Mouse (Mus musculus) adrenal gland, adult 18-20 months (tissue): ENCODE measurements around the gene Slc9a7. TPM values are rescaled to one million over a fixed set of nuclear protein-coding genes. Genes with fewer than 3 reads are reported as not detected.

ENCODE experiments used
- DNase-seq, 2 experiments: peaks; one replicate each; pipeline ENCODE4 v3.0.0; 2021 to 2022; ENCODE audit warnings: low spot score in 2 of 2
- total RNA-seq, 2 experiments: library from RNA; stranded (reverse); gene quantifications; 1 replicate in 1 of 2; 2 replicates in 1 of 2; pipeline ENCODE4 v1.2.3; 2021

The Slc9a7 gene
- total RNA-seq, 2 experiments from 2014 or later = 21.1 to 26.5 TPM

- no peak for DNase-seq
These were observed 129.8 kb downstream of the Slc9a7 start for GRCm38 (mm10) chrX:20161687-20162321.

GRCm38 (mm10) chrX:20160301-20160700, 131.3 kb downstream of the Slc9a7 start:
- DNase-seq = no peak

GRCm38 (mm10) chrX:20157519-20157918, 134.1 kb downstream of the Slc9a7 start:
- DNase-seq = no peak

GRCm38 (mm10) chrX:20129466-20129865, 162.1 kb downstream of the Slc9a7 start:
- DNase-seq = no peak

GRCm38 (mm10) chrX:20128951-20129350, 162.7 kb downstream of the Slc9a7 start:
- DNase-seq = no peak

- no peak for DNase-seq
These were observed 166.1 kb downstream of the Slc9a7 start for GRCm38 (mm10) chrX:20125481-20125880.

GRCm38 (mm10) chrX:20117717-20118116, 173.9 kb downstream of the Slc9a7 start:
- DNase-seq = no peak

- no peak for DNase-seq
These were observed 221.4 kb downstream of the Slc9a7 start for GRCm38 (mm10) chrX:20070196-20070595.

- DNase-seq = no peak
These were observed 225.0 kb downstream of the Slc9a7 start for GRCm38 (mm10) chrX:20066636-20067035.

- no peak for DNase-seq
These were observed 229.7 kb downstream of the Slc9a7 start for GRCm38 (mm10) chrX:20061764-20062480.

GRCm38 (mm10) chrX:20060769-20061315, 230.8 kb downstream of the Slc9a7 start:
- peak in 1 of 2 experiments; percentile 18 for DNase-seq

GRCm38 (mm10) chrX:20060096-20060768, 231.4 kb downstream of the Slc9a7 start:
- peak; percentile 6 to 20 for DNase-seq

- peak; percentile 46 to 53 for DNase-seq
These were observed 232.1 kb downstream of the Slc9a7 start, which contains the start of gene Chst7 for GRCm38 (mm10) chrX:20059381-20059971. Gene Chst7 (plus strand): TSS chrX:20059560.

Other genes with a start within 250 kb of the Slc9a7 start
- 1 to 10 TPM; 1.1 to 1.2 TPM for gene Chst7, start 232.2 kb downstream of the Slc9a7 start, total RNA-seq
- 10 to 100 TPM; 13.2 to 14.2 TPM for gene Rp2, start 72.7 kb upstream of the Slc9a7 start, total RNA-seq
- gene Jade3, start 133.9 kb upstream of the Slc9a7 start, total RNA-seq = 1 to 10 TPM; 3.0 to 3.4 TPM